Mouse (Mus musculus) CD4-positive helper T cell, adult 2 months (primary cell): ENCODE measurements around the gene Car5b.

Experiments used
- DNase-seq: peaks from one replicate; pipeline ENCODE4 v3.0.0-alpha.2; 2012; ENCODE audit warnings: low read depth, missing footprints, low spot score

Gene Car5b

GRCm38 (mm10) chrX:163958467-163958875 is 69.3 kb downstream of the Car5b start, which contains the start of gene Zrsr2:
Gene Zrsr2, minus strand, starts transcription at chrX:163958661.
- DNase-seq, result peak; percentile 94

GRCm38 (mm10) chrX:163957803-163958466 is 69.9 kb downstream of the Car5b start:
- DNase-seq, result peak; percentile 88

DNA sequence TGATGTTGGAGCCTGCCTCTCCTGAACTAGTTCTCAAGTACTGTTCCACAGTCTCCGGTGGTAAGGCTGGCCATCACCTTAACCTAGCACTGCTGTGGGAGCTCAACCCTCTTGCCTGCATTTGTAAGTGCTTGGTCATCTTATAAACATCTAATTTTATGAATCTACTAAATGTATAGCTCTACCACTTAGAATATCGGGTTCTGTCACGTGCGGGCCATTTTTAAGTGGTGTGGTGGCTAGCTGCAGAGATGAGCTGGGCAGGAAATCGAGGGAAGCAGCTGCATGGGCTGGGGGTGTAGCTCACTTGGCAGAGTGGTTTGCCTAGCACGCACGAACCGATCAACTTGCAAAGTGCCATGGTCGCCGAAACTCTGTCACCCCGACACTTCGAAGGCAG is 70.4 kb downstream of the Car5b start:
- DNase-seq, result no peak

- DNase-seq, result peak; percentile 38
Observed at GRCm38 (mm10) chrX:163951618-163952017, 76.2 kb downstream of the Car5b start.

DNA sequence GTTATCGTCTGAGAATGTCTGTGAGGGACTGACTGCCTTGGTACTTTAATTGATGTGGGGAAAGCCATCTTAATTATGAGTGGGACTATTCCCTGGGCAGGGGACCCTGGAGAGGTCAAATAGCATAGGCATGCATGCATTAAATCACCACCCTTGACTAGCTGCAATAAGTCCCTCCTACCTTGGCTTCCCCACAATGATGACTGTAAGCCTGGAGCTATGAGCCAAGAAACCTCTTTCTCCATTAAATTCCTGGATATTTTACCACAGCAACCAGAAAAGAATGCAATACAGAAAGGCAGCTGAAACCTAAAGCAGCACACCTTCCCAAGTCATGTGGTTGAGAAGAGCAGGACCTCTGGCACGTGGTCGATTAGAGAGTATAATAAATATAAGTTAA is 83.4 kb downstream of the Car5b start:
- no peak for DNase-seq

GRCm38 (mm10) chrX:163938587-163938986 is 89.2 kb downstream of the Car5b start:
- DNase-seq, result no peak

DNA sequence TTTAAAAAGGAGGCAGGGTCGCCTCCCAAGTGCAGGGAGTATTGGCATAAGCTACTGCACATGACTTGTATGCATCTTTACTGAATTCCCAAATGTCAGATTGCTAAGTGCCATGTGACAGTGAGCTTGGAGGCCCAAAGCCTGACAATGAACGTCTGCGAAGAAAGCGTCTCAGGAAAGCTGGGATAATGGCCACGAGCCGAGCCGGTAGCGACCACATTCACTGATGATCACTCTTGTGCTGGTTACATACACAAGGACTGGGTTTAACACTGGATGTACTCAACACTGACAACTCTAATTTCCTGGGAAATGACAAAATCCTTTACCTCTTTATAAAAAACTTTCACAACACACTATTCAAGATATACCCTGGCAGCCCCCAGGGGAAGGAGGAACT is 93.1 kb downstream of the Car5b start:
- no peak for DNase-seq

GRCm38 (mm10) chrX:163929550-163929949 is 98.2 kb downstream of the Car5b start:
- no peak for DNase-seq
